Mouse (Mus musculus) adrenal gland, postnatal 10 days (tissue): ENCODE results near the gene Ccdc34. TPM values are rescaled to one million over a fixed set of nuclear protein-coding genes. Genes with fewer than 3 reads are reported as not detected.
A peak's percentile ranks its signal among the peaks of the same experiment; 100 is the strongest.
"Not testable (repeated sequence)": the region's sequence is repeated elsewhere in the genome, so short reads cannot be mapped to it uniquely, and the experiment has no call there.

Source experiments
- DNase-seq: peaks from one replicate; pipeline ENCODE4 v3.0.0; 2021; ENCODE audit warnings: mixed read lengths
- total RNA-seq, 2 experiments: library from RNA; stranded (reverse); gene quantifications; 2 replicates each; pipeline ENCODE4 v1.2.3; 2021

Gene Ccdc34
- total RNA-seq, 2 experiments from 2014 or later, result 13.8 to 16.7 TPM

- no peak for DNase-seq
These were observed 60.0 kb downstream of the Ccdc34 start for GRCm38 (mm10) chr2:110077655-110078054.

- DNase-seq, result no peak
These were observed 62.9 kb downstream of the Ccdc34 start for GRCm38 (mm10) chr2:110080532-110080931.

GRCm38 (mm10) chr2:110082975-110083374, 65.4 kb downstream of the Ccdc34 start:
- no peak for DNase-seq

GRCm38 (mm10) chr2:110085701-110086143, 68.1 kb downstream of the Ccdc34 start:
- DNase-seq, result no peak

- no peak for DNase-seq
These were observed 96.5 kb downstream of the Ccdc34 start for GRCm38 (mm10) chr2:110114133-110114532.

GRCm38 (mm10) chr2:110129396-110129795, 111.8 kb downstream of the Ccdc34 start:
- no peak for DNase-seq

GRCm38 (mm10) chr2:110131573-110131972, 114.0 kb downstream of the Ccdc34 start:
- DNase-seq, result no peak

GRCm38 (mm10) chr2:110133356-110134115, 115.9 kb downstream of the Ccdc34 start:
- DNase-seq, result no peak

- DNase-seq, result peak; percentile 13
These were observed 117.4 kb downstream of the Ccdc34 start for GRCm38 (mm10) chr2:110134765-110135594.

GRCm38 (mm10) chr2:110137291-110137690, 119.7 kb downstream of the Ccdc34 start:
- no peak for DNase-seq

GRCm38 (mm10) chr2:110138096-110138495, 120.5 kb downstream of the Ccdc34 start:
- DNase-seq, result no peak

- not testable (repeated sequence) for DNase-seq
These were observed 130.4 kb downstream of the Ccdc34 start for GRCm38 (mm10) chr2:110147980-110148379.

GRCm38 (mm10) chr2:110149246-110149645, 131.6 kb downstream of the Ccdc34 start:
- DNase-seq, result no peak

GRCm38 (mm10) chr2:110156321-110156720, 138.7 kb downstream of the Ccdc34 start:
- no peak for DNase-seq

GRCm38 (mm10) chr2:110165003-110165402, 147.4 kb downstream of the Ccdc34 start:
- no peak for DNase-seq

GRCm38 (mm10) chr2:110167694-110168093, 150.1 kb downstream of the Ccdc34 start:
- no peak for DNase-seq

- no peak for DNase-seq
These were observed 150.7 kb downstream of the Ccdc34 start for GRCm38 (mm10) chr2:110168361-110168760.

- DNase-seq, result peak; percentile 49
These were observed 154.8 kb downstream of the Ccdc34 start for GRCm38 (mm10) chr2:110172456-110172855.

- DNase-seq, result no peak
These were observed 156.2 kb downstream of the Ccdc34 start for GRCm38 (mm10) chr2:110173818-110174247.

- DNase-seq, result no peak
These were observed 159.3 kb downstream of the Ccdc34 start for GRCm38 (mm10) chr2:110176761-110177400.

GRCm38 (mm10) chr2:110177406-110177805, 159.8 kb downstream of the Ccdc34 start:
- DNase-seq, result no peak

GRCm38 (mm10) chr2:110177879-110178278, 160.3 kb downstream of the Ccdc34 start:
- DNase-seq, result peak; percentile 83
